Mouse (Mus musculus) hindbrain, embryonic 16.5 days (tissue): ENCODE results near the gene Gm20431. TPM values are rescaled to one million over a fixed set of nuclear protein-coding genes. Genes with fewer than 3 reads are reported as not detected.
"Not testable (repeated sequence)": the region's sequence is repeated elsewhere in the genome, so short reads cannot be mapped to it uniquely, and the experiment has no call there.

ENCODE experiments used
- ATAC-seq: fragments of 200-750 bp; cut with Nextera tagmentation; 2 replicates; pipeline ENCODE4 v1.8.0; 2017; ENCODE audit warnings: moderate TSS enrichment, moderate library complexity
- H3K27ac ChIP-seq: fragments of 300-500 bp; sonication (generic); 2 replicates; pipeline ENCODE4 v1.5.1; 2014; ENCODE audit warnings: low read depth, mild to moderate bottlenecking, control low read depth, low read length, moderate library complexity
- H3K27me3 ChIP-seq: fragments of 300-500 bp; sonication (generic); replicated peaks from 2 replicates; pipeline ENCODE4 v1.6.1; 2014; ENCODE audit warnings: low read length; ENCODE audit not compliant: control insufficient read depth, insufficient read depth
- H3K36me3 ChIP-seq: fragments of 300-500 bp; sonication (generic); 2 replicates; pipeline ENCODE4 v1.6.1; 2014; ENCODE audit warnings: mild to moderate bottlenecking, low read length, moderate library complexity, mixed read lengths; ENCODE audit not compliant: control insufficient read depth, insufficient read depth
- H3K4me1 ChIP-seq: fragments of 300-500 bp; sonication (generic); 2 replicates; pipeline ENCODE4 v1.6.1; 2014; ENCODE audit warnings: low read depth, low read length; ENCODE audit not compliant: control insufficient read depth, insufficient read depth
- H3K4me2 ChIP-seq: fragments of 300-500 bp; sonication (generic); 2 replicates; pipeline ENCODE4 v1.6.1; 2014; ENCODE audit warnings: mild to moderate bottlenecking, low read length, control low read depth, moderate library complexity
- H3K4me3 ChIP-seq: fragments of 300-500 bp; sonication (generic); 2 replicates; pipeline ENCODE4 v1.5.1; 2014; ENCODE audit warnings: mild to moderate bottlenecking, low read length, control low read depth, moderate library complexity
- H3K9ac ChIP-seq: fragments of 300-500 bp; sonication (generic); 2 replicates; pipeline ENCODE4 v1.6.1; 2014; ENCODE audit warnings: low read depth, mild to moderate bottlenecking, control low read depth, low read length, moderate library complexity
- H3K9me3 ChIP-seq: fragments of 300-500 bp; sonication (generic); 2 replicates; pipeline ENCODE4 v1.6.1; 2014; ENCODE audit warnings: mild to moderate bottlenecking, low read length, moderate library complexity; ENCODE audit not compliant: control insufficient read depth
- WGBS: fragments of 180-500 bp; shearing (Covaris S2); extraction: QIAGEN DNeasy Blood & Tissue Kit; methylation state at CpG from one replicate; pipeline ENCODE4 v1.1.7; 2014; 5-methylcytosine and 5-hydroxymethylcytosine counted together
- polyA plus RNA-seq: library from polyadenylated mRNA; unstranded; fragments of >200 nt; fragmentation: Nextera tagmentation; extraction: Ambion mirVana; gene quantifications from 2 replicates; pipeline ENCODE4 v1.2.1, GENCODE M21; 2015

Gm20431 gene
- polyA plus RNA-seq, 1 experiment from 2014 or later: 12.8 TPM

DNA sequence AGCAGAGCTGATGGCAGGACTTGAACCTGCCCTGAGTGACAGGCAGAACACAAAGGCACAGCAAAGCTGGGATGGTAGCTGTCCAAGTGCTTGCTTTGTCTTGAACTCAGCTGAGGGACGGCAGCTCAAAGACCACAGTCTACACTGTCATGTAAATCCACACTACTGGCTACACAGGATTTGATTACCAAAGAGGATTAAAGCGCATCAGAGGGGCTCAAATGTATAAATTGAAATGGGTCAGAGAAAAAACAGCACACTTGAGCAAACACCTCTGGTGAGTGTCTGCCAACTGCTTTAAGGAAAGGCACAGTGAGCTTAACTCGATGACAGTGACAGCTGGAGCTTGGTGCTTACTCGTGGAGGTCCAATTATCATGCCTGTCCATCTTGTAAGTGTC, 43.8 kb downstream of the Gm20431 start:
- H3K9me3 ChIP-seq: no peaks in the 10 kb centered on the region
- no peak overlapping the region for H3K27ac ChIP-seq
- ATAC-seq: no peak
- 50% methylated on average over 4 of the region's 4 CpGs for WGBS
- H3K36me3 ChIP-seq: peaks cover 18% of the 10 kb centered on the region
- no peak overlapping the region for H3K9ac ChIP-seq
- no peak overlapping the region for H3K4me2 ChIP-seq
- peaks cover 4% of the 10 kb centered on the region; the same call in 1 of the 2 replicates for H3K4me1 ChIP-seq
- H3K4me3 ChIP-seq: no peak overlapping the region
- H3K27me3 ChIP-seq: no peaks in the 10 kb centered on the region

DNA sequence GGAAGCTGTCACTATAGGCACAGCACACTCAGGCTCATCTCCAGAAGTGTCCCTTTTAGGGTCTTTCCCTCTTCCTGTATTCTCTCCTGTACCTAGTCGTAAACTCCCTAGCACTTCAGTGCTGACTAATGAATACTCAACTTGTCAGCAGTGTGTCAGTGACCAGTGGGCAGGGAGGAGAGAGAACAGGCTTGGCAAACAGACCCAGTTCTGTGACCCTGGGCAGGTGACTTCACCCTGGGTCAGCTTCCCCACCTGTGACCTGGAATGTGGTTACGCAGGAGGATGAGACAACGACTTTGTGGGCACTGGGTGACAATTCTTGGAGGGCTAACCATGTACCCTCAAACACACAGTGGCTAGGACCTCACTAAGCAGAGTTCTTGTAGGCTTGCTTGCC, 44.3 kb downstream of the Gm20431 start:
- 96% methylated on average over 3 of the region's 3 CpGs for WGBS
- Histone ChIP-seq H3K9ac (no peak overlapping the region), H3K4me2 (no peak overlapping the region), H3K36me3 (peaks cover 18% of the 10 kb centered on the region), H3K27me3 (no peaks in the 10 kb centered on the region), H3K4me3 (no peak overlapping the region), H3K27ac (no peak overlapping the region), H3K4me1 (peaks cover 4% of the 10 kb centered on the region; the same call in 1 of the 2 replicates), H3K9me3 (no peaks in the 10 kb centered on the region)
- no peak for ATAC-seq

DNA sequence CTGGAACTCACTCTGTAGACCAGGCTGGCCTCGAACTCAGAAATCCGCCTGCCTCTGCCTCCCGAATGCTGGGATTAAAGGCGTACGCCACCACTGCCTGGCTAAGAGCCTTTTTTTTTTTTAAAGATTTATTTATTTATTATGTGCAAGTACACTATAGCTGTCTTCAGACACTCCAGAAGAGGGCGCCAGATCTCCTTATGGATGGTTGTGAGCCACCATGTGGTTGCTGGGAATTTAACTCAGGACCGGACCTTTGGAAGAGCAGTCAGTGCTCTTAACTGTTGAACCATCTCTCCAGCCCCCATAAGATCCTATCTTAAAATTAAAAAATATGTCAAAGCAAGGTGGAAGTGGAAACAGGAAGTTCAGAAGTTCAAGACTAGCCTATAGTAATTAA, 48.0 kb downstream of the Gm20431 start:
- not testable (repeated sequence) for ATAC-seq

DNA sequence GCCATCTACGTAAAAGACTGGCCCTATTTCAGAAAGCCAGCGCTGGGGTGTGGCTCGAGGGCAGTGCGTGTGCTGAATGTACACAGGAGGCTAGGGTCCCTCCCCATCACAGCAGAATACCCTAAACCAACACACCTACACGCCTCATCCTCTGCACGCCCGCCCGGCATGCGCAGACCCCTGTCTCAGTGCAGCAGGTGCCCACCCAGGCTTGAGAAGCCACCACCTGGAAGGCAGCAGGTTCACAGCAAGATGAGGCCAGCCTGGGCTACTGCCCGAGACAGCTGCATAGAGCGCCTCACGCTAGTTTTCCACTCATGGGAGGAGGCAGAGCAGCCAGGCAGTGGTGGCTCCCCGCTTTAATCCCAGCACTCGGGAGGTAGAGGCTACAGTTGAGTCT, 49.2 kb downstream of the Gm20431 start:
- Histone ChIP-seq H3K27me3 (no peaks in the 10 kb centered on the region), H3K9ac (no peak overlapping the region), H3K4me1 (no peaks in the 10 kb centered on the region), H3K9me3 (no peaks in the 10 kb centered on the region), H3K4me3 (no peak overlapping the region), H3K4me2 (no peak overlapping the region), H3K27ac (no peak overlapping the region), H3K36me3 (peaks cover 23% of the 10 kb centered on the region)
- 93% methylated on average over 14 of the region's 14 CpGs for WGBS
- ATAC-seq: no peak

More for the DNA sequence above, 48.0 kb downstream of the Gm20431 start:
- H3K9ac ChIP-seq, H3K27me3 ChIP-seq, H3K27ac ChIP-seq, H3K4me2 ChIP-seq, H3K9me3 ChIP-seq, H3K4me1 ChIP-seq, H3K4me3 ChIP-seq: not testable (repeated sequence)
- WGBS: 95% methylated on average over 7 of the region's 7 CpGs
- H3K36me3 ChIP-seq: peaks cover 23% of the 10 kb centered on the region

DNA sequence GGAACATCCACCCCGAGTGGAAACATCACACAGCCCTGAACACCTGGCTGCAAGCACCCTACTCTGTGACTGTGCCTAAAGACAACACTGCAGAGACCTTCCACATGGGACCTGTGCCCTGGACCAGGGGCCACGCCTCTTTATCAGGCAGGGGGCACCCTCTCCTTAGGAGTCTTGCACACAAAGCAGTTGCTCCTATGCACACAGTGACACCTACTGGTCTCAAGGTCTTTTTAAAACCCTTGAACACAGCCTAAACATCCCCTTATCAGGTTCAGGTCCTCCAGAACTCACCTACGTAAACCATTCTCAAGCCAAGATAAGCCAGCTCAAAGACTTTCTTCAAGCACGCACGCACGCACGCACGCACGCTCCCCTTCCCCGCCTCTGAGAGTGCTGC, 50.0 kb downstream of the Gm20431 start:
- Histone ChIP-seq H3K27ac (no peak overlapping the region), H3K9me3 (no peaks in the 10 kb centered on the region), H3K9ac (no peak overlapping the region), H3K27me3 (no peaks in the 10 kb centered on the region), H3K4me2 (no peak overlapping the region), H3K4me1 (no peaks in the 10 kb centered on the region), H3K4me3 (no peak overlapping the region), H3K36me3 (peaks cover 19% of the 10 kb centered on the region)
- 91% methylated on average over 10 of the region's 10 CpGs for WGBS
- ATAC-seq: no peak

DNA sequence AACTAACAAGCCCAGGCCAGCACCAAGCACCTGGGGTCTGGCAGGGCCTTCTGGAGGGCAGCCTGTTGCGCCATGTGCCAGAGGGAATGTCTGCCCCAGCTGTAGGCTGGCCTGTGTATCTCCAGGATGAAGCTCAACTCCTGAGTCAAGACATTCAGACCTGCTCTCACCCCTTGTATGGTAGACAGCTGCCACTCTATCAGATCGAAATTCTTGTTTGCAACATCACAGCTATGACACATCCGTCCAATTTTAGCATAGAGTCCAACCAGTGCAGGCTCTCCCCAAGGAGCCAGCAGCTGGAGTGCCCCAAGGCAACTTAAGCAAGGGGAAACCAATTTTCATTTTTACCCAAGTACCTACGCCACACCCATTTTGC, 54.6 kb downstream of the Gm20431 start:
- peaks cover 5% of the 10 kb centered on the region; the same call in 1 of the 2 replicates for H3K36me3 ChIP-seq
- no peaks in the 10 kb centered on the region for H3K4me1 ChIP-seq
- no peak for ATAC-seq
- H3K9me3 ChIP-seq: no peaks in the 10 kb centered on the region
- no peak overlapping the region for H3K27ac ChIP-seq
- no peaks in the 10 kb centered on the region for H3K27me3 ChIP-seq
- H3K4me2 ChIP-seq: no peak overlapping the region
- 92% methylated on average over 4 of the region's 4 CpGs for WGBS
- H3K4me3 ChIP-seq: no peak overlapping the region
- H3K9ac ChIP-seq: no peak overlapping the region

DNA sequence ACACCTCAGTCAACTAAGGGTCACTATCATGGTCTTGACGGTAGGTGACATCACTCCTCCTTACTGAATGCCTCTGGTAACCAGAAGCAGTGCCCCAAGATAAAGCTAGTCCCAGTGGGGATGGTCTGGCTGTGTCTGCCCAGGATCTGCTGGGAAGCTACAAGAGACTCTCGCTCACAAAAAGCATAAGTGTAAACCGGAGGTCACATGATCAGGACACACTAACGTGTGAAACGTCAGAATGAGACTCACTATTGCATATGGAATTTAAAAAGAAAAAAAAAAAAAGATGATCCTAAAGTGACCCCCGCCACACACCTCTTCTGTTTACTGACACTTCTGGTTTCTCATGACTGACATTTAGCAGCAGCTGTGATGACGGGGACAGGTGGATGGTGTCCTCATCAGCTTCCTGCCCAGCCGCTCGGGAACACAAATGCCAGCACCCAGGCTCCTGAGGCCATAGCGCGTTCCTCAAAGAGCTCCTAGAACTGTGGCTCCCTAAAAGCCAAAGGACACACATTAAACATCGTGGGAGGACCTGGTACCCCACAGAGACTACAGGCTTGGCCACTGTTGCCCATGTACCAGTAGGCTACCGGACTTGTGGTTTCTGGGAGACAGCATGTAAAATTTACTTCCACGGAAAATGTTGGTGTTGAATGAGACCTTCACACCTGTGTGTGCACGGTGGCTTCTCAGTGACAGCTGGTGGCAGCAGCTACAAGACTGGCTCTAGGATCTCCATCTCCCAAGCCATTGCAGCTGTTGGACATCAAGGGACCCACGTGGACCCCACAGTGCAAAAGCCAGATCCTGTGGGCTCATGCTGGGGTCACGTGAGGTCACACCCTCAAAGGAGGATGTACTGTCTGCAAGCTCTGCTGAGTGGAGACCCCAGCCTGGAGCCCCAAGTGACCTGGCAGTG, 55.2 kb downstream of the Gm20431 start:
- Histone ChIP-seq H3K27ac (no peak overlapping the region), H3K9me3 (no peaks in the 10 kb centered on the region), H3K27me3 (no peaks in the 10 kb centered on the region), H3K36me3 (peaks cover 5% of the 10 kb centered on the region; the same call in 1 of the 2 replicates), H3K4me2 (no peak overlapping the region), H3K4me3 (no peak overlapping the region), H3K4me1 (no peaks in the 10 kb centered on the region), H3K9ac (no peak overlapping the region)
- ATAC-seq: no peak
- 78% methylated on average over 17 of the region's 17 CpGs for WGBS

DNA sequence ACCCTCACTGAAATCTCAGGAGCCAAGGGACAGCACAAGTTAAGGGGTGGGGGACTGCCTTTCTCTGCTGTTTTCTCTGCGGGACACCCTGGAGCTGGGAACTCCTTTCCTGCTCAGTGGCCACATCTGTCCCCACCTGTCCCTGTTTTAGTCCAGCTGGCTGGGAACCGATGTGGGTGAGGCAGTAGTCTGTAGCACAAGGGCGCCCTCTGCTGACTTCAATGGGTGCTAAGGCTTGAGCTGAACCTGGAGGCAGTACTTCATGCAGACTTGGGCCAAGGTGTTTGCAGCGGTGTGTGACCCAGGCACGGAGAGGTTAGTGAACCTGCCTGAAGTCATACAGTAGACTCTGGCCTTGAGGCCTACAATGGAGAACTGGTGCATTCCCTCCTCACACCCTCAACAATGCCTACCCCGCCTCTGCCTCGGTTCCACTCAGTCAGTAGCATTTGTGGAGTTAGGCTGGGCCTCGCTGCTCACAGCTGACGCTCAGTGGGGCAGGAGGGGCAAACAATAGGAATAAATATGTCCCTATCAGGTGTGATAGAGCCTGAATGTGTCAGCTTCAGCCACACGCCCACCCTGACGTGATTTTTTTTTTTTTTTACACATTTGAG, 56.0 kb downstream of the Gm20431 start:
- no peak overlapping the region for H3K27ac ChIP-seq
- peak; percentile 71 for ATAC-seq
- no peak overlapping the region for H3K9ac ChIP-seq
- no peaks in the 10 kb centered on the region for H3K27me3 ChIP-seq
- H3K4me3 ChIP-seq: no peak overlapping the region
- H3K4me2 ChIP-seq: no peak overlapping the region
- no peaks in the 10 kb centered on the region for H3K9me3 ChIP-seq
- peaks cover 5% of the 10 kb centered on the region; the same call in 1 of the 2 replicates for H3K36me3 ChIP-seq
- H3K4me1 ChIP-seq: no peaks in the 10 kb centered on the region
- WGBS: 28% methylated on average over 11 of the region's 11 CpGs

DNA sequence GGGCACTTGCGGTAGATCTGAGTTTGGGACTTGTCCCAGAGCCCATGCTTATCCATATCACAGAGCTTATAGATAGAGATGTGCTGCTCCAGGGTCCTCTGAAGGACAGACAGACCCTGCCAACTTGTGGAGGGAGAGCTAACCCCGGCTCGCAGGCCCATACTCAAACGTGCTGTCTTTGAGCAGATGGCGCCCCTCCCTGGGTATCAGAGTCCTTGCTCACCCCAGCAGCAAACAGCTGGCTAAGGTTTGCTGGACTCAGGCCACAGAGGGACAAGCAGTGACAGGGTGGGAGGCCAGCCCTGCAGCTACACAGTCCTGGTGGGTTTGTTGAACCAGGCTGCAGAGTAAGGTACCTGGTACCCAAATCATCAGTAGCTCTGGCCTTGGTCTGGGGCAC, 58.3 kb downstream of the Gm20431 start:
- Histone ChIP-seq H3K27ac (no peak overlapping the region), H3K4me2 (no peak overlapping the region), H3K36me3 (no peaks in the 10 kb centered on the region), H3K27me3 (no peaks in the 10 kb centered on the region), H3K4me3 (no peak overlapping the region), H3K9me3 (no peaks in the 10 kb centered on the region), H3K4me1 (no peaks in the 10 kb centered on the region), H3K9ac (no peak overlapping the region)
- ATAC-seq: no peak
- 61% methylated on average over 5 of the region's 5 CpGs for WGBS
